Mouse (Mus musculus): ENCODE measurements around the gene 1700001K19Rik. TPM values are rescaled to one million over a fixed set of nuclear protein-coding genes. Genes with fewer than 3 reads are reported as not detected.
"Not testable (repeated sequence)": the region's sequence is repeated elsewhere in the genome, so short reads cannot be mapped to it uniquely, and the experiment has no call there.

The 1700001K19Rik gene
- polyA plus RNA-seq, 1 experiment, result not detected

DNA sequence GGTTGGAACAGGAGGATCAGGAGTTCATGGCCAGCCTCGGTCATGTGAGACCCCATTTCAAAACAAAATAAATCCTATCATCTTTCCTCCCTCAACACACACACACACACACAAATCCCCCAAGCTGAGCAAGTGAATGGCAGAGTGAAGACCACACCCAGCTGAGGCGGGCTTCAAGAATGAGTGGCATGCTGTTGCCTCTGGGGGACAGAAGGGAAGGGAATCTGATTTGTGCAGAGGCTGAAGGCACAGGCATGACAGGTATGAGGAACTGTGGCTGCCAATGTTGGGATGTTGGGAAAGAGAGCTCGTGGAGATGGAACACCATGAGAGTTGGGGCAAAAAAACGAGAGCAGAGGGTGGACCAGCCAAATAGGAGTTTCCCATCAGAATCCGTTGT, 28.9 kb upstream of the 1700001K19Rik start:
- no peak for TF ChIP-seq CTCF (conservative IDR thresholded peaks at IDR 0.05; ENCODE audit: insufficient read depth, insufficient read length, low read depth, low read length)
- no peak for TF ChIP-seq POLR2A (IDR thresholded peaks at IDR 0.05; ENCODE audit: low read depth, low read length)
- 55% methylated on average over 5 of the region's 5 CpGs for WGBS
- no peaks in the 10 kb centered on the region for H3K27me3 ChIP-seq (replicated peaks; ENCODE audit: control insufficient read depth, insufficient read depth, low read length)
- H3K4me3 ChIP-seq (ENCODE audit: insufficient read depth, low read depth, low read length), result no peak overlapping the region
- no peak for DNase-seq
- no peak overlapping the region for H3K27ac ChIP-seq (ENCODE audit: insufficient read depth, low read depth, low read length)
- peaks cover 7% of the 10 kb centered on the region; the same call in 1 of the 2 replicates for H3K4me1 ChIP-seq (ENCODE audit: control insufficient read depth, insufficient read depth, low read length)
- no peaks in the 10 kb centered on the region for H3K36me3 ChIP-seq (ENCODE audit: control insufficient read depth, insufficient read depth, low read length)

DNA sequence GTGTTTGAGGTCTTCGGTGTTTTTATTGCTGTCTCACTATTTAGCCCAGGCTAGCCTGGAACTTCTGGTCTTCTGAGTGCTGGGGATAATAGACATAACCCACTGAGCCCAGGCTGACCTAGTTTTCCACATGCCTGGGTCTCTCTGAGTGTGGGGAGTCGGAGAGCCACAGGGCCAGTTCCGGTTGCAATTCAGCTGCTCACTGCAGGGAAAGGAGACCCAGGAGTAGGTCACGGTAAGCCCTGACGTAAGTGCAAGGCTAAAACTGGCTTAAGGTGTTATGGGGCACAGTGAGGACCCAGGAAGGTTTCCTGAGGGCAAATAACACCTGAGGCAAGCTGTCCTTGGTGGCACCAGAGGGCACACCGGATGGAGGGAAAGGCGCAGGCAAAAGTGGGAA, 25.0 kb upstream of the 1700001K19Rik start:
- no peak for DNase-seq
- WGBS, result 70% methylated on average over 7 of the region's 7 CpGs
- TF ChIP-seq POLR2A (IDR thresholded peaks at IDR 0.05; ENCODE audit: low read depth, low read length) (no peak), CTCF (conservative IDR thresholded peaks at IDR 0.05; ENCODE audit: insufficient read depth, insufficient read length, low read depth, low read length) (no peak)

GRCm38 (mm10) chr12:110706337-110707231, 24.2 kb upstream of the 1700001K19Rik start:
- TF ChIP-seq POLR2A (IDR thresholded peaks at IDR 0.05; ENCODE audit: low read depth, low read length), result no peak
- 0 out of 2 replicates have a peak, but pooled peaks have one; percentile 12 for TF ChIP-seq CTCF (conservative IDR thresholded peaks at IDR 0.05; ENCODE audit: insufficient read depth, insufficient read length, low read depth, low read length)
- Histone ChIP-seq H3K27ac (ENCODE audit: insufficient read depth, low read depth, low read length) (peak overlapping the region; percentile 74), H3K4me1 (ENCODE audit: control insufficient read depth, insufficient read depth, low read length) (peaks cover 12% of the 10 kb centered on the region; the same call in 1 of the 2 replicates), H3K4me3 (ENCODE audit: insufficient read depth, low read depth, low read length) (peak overlapping the region; percentile 42; the same call in 1 of the 2 replicates), H3K27me3 (replicated peaks; ENCODE audit: control insufficient read depth, insufficient read depth, low read length) (no peaks in the 10 kb centered on the region), H3K36me3 (ENCODE audit: control insufficient read depth, insufficient read depth, low read length) (no peaks in the 10 kb centered on the region)
- 3% methylated on average over 27 of the region's 27 CpGs for WGBS
- DNase-seq, result peak; percentile 72

More for the DNA sequence above, 25.0 kb upstream of the 1700001K19Rik start:
- Histone ChIP-seq H3K36me3 (ENCODE audit: control insufficient read depth, insufficient read depth, low read length) (no peaks in the 10 kb centered on the region), H3K4me1 (ENCODE audit: control insufficient read depth, insufficient read depth, low read length) (peaks cover 12% of the 10 kb centered on the region; the same call in 1 of the 2 replicates), H3K27me3 (replicated peaks; ENCODE audit: control insufficient read depth, insufficient read depth, low read length) (no peaks in the 10 kb centered on the region), H3K4me3 (ENCODE audit: insufficient read depth, low read depth, low read length) (no peak overlapping the region), H3K27ac (ENCODE audit: insufficient read depth, low read depth, low read length) (peak overlapping the region; percentile 74; the same call in 1 of the 2 replicates)

GRCm38 (mm10) chr12:110705419-110705818, 23.0 kb upstream of the 1700001K19Rik start:
- WGBS, result 93% methylated on average over 4 of the region's 4 CpGs

GRCm38 (mm10) chr12:110703682-110704081, 21.3 kb upstream of the 1700001K19Rik start:
- 72% methylated on average over 7 of the region's 7 CpGs for WGBS
- H3K36me3 ChIP-seq (ENCODE audit: control insufficient read depth, insufficient read depth, low read length), result no peaks in the 10 kb centered on the region
- H3K27me3 ChIP-seq (replicated peaks; ENCODE audit: control insufficient read depth, insufficient read depth, low read length), result no peaks in the 10 kb centered on the region
- peak overlapping the region; percentile 22 for H3K27ac ChIP-seq (ENCODE audit: insufficient read depth, low read depth, low read length)
- no peak overlapping the region for H3K4me3 ChIP-seq (ENCODE audit: insufficient read depth, low read depth, low read length)
- peaks cover 12% of the 10 kb centered on the region; the same call in 1 of the 2 replicates for H3K4me1 ChIP-seq (ENCODE audit: control insufficient read depth, insufficient read depth, low read length)
- TF ChIP-seq CTCF (conservative IDR thresholded peaks at IDR 0.05; ENCODE audit: insufficient read depth, insufficient read length, low read depth, low read length) (no peak), POLR2A (IDR thresholded peaks at IDR 0.05; ENCODE audit: low read depth, low read length) (no peak)
- DNase-seq, result no peak

More at GRCm38 (mm10) chr12:110705419-110705818, 23.0 kb upstream of the 1700001K19Rik start:
- not testable (repeated sequence) for H3K36me3 ChIP-seq (ENCODE audit: control insufficient read depth, insufficient read depth, low read length); DNase-seq; H3K4me3 ChIP-seq (ENCODE audit: insufficient read depth, low read depth, low read length); H3K27me3 ChIP-seq (replicated peaks; ENCODE audit: control insufficient read depth, insufficient read depth, low read length); H3K27ac ChIP-seq (ENCODE audit: insufficient read depth, low read depth, low read length)
- peaks cover 12% of the 10 kb centered on the region; the same call in 1 of the 2 replicates for H3K4me1 ChIP-seq (ENCODE audit: control insufficient read depth, insufficient read depth, low read length)

DNA sequence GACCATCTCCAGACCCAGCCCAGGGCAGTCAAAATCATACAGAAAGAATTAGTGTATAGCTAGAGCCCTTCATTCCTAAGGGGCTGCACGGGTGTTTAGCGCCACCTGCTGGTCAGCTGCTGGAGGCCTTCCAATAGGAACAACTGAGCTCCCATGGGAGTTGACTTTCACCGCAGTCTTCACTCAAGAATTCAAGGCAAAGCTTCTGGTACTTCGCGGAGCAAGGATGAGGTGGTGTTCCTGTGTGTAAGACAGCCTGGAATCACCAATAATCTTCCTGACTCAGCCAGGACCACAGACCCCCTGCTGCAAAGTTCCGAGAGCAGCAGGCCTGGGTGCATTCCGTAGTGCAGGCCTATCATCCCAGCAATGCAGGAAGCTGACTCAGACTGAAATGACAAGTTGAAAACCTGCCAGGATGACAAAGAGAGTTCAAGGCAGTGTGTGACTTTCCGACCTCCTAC, 20.6 kb upstream of the 1700001K19Rik start:
- WGBS, result 20% methylated on average over 8 of the region's 8 CpGs
- Histone ChIP-seq H3K36me3 (ENCODE audit: control insufficient read depth, insufficient read depth, low read length) (no peaks in the 10 kb centered on the region), H3K27ac (ENCODE audit: insufficient read depth, low read depth, low read length) (peak overlapping the region; percentile 22), H3K4me1 (ENCODE audit: control insufficient read depth, insufficient read depth, low read length) (peaks cover 12% of the 10 kb centered on the region; the same call in 1 of the 2 replicates), H3K4me3 (ENCODE audit: insufficient read depth, low read depth, low read length) (peak overlapping the region; percentile 5; the same call in 1 of the 2 replicates), H3K27me3 (replicated peaks; ENCODE audit: control insufficient read depth, insufficient read depth, low read length) (no peaks in the 10 kb centered on the region)
- TF ChIP-seq CTCF (conservative IDR thresholded peaks at IDR 0.05; ENCODE audit: insufficient read depth, insufficient read length, low read depth, low read length) (peak; percentile 91), POLR2A (IDR thresholded peaks at IDR 0.05; ENCODE audit: low read depth, low read length) (no peak)
- peak; percentile 90 for DNase-seq

DNA sequence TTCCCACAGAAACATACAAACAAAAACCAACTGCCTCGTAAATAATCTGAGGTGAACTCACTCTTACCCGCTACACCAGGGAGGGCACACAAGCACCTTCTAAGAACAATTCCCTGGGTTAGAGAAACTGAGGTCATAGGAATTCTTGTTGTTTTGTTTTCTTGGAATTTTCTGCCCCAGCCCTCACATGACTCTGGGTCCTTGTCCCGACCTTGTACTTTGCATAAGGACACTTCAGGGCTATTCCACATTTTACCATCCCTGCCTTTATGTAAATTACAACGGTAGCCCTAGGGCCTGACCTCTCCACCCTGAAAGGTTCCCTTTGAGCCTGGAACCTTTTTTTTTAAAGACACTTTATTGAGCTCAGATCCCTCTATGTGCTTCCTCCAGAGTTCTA, 20.1 kb upstream of the 1700001K19Rik start, which contains the start of gene Hsp90aa1:
TSS of gene Hsp90aa1 (minus strand) at position 173 of the 400 bp plus-strand sequence.
- TF ChIP-seq POLR2A (IDR thresholded peaks at IDR 0.05; ENCODE audit: low read depth, low read length) (no peak), CTCF (conservative IDR thresholded peaks at IDR 0.05; ENCODE audit: insufficient read depth, insufficient read length, low read depth, low read length) (no peak)
- H3K27me3 ChIP-seq (replicated peaks; ENCODE audit: control insufficient read depth, insufficient read depth, low read length), result no peaks in the 10 kb centered on the region
- 26% methylated on average over 4 of the region's 4 CpGs for WGBS
- peak within 1 kb of the TSS; percentile 5; the same call in 1 of the 2 replicates for H3K4me3 ChIP-seq (ENCODE audit: insufficient read depth, low read depth, low read length)
- no peaks in the 10 kb centered on the region for H3K36me3 ChIP-seq (ENCODE audit: control insufficient read depth, insufficient read depth, low read length)
- DNase-seq, result peak; percentile 48
- peak within 1 kb of the TSS; percentile 22 for H3K27ac ChIP-seq (ENCODE audit: insufficient read depth, low read depth, low read length)
- peaks cover 12% of the 10 kb centered on the region; the same call in 1 of the 2 replicates for H3K4me1 ChIP-seq (ENCODE audit: control insufficient read depth, insufficient read depth, low read length)

DNA sequence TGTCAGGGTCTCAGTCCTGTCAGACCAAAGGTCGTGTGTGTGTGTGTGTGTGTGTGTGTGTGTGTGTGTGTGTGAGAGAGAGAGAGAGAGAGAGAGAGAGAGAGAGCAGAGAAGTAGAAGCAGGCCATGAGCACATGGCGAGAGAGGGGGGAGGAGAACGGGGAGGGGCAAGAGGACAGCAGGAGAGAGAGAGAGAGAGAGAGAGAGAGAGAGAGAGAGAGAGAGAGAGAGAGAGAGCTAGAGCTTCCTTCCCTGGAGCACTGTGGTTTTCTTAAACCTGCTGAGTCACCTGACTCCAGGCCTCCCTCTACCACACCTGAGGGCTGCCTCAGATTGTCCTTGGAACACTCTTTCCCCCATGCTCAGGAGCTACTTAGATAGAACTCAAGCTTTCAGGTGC, 18.9 kb upstream of the 1700001K19Rik start:
- 31% methylated on average over 3 of the region's 3 CpGs for WGBS
- H3K27ac ChIP-seq (ENCODE audit: insufficient read depth, low read depth, low read length); H3K36me3 ChIP-seq (ENCODE audit: control insufficient read depth, insufficient read depth, low read length); H3K4me3 ChIP-seq (ENCODE audit: insufficient read depth, low read depth, low read length); H3K4me1 ChIP-seq (ENCODE audit: control insufficient read depth, insufficient read depth, low read length); DNase-seq; H3K27me3 ChIP-seq (replicated peaks; ENCODE audit: control insufficient read depth, insufficient read depth, low read length): not testable (repeated sequence)
